Mouse (Mus musculus) natural killer cell, adult 2 months (primary cell): ENCODE results near the gene Csf2rb.

Experiments
- DNase-seq, 2 experiments: peaks; one replicate each; pipeline ENCODE4 v3.0.0; 2022; ENCODE audit warnings: low spot score in 2 of 2

Gene Csf2rb

GRCm38 (mm10) chr15:78378556-78378955 lies 53.0 kb downstream of the Csf2rb start:
- no peak for DNase-seq

GRCm38 (mm10) chr15:78380208-78380607 lies 54.7 kb downstream of the Csf2rb start:
- no peak for DNase-seq

GRCm38 (mm10) chr15:78380741-78381140 lies 55.2 kb downstream of the Csf2rb start:
- DNase-seq: no peak

GRCm38 (mm10) chr15:78382115-78382514 lies 56.6 kb downstream of the Csf2rb start:
- no peak for DNase-seq

GRCm38 (mm10) chr15:78383450-78384219 lies 58.1 kb downstream of the Csf2rb start:
- DNase-seq: no peak

- no peak for DNase-seq
These were observed 58.9 kb downstream of the Csf2rb start for GRCm38 (mm10) chr15:78384220-78385116.

- DNase-seq: no peak
These were observed 60.0 kb downstream of the Csf2rb start for GRCm38 (mm10) chr15:78385564-78385963.

- DNase-seq: no peak
These were observed 65.3 kb downstream of the Csf2rb start for GRCm38 (mm10) chr15:78390855-78391254.

- DNase-seq: no peak
These were observed 70.0 kb downstream of the Csf2rb start, which contains the start of gene Tex33 for GRCm38 (mm10) chr15:78395478-78395962. TSS of gene Tex33 (minus strand) at chr15:78395912.

- DNase-seq: no peak
These were observed 75.8 kb downstream of the Csf2rb start for GRCm38 (mm10) chr15:78401345-78401744.

GRCm38 (mm10) chr15:78401921-78402320 lies 76.4 kb downstream of the Csf2rb start:
- DNase-seq: no peak

- no peak for DNase-seq
These were observed 76.9 kb downstream of the Csf2rb start for GRCm38 (mm10) chr15:78402423-78402822.

- DNase-seq: no peak
These were observed 77.8 kb downstream of the Csf2rb start for GRCm38 (mm10) chr15:78403301-78403741.
